Mouse (Mus musculus) mouse embryonic stem cell (cell line): ENCODE measurements around the gene Thsd1.

ENCODE experiments used
- in situ Hi-C, 2 experiments: fragments of 300-500 bp; cut with MboI; formaldehyde crosslinking; loops; 1 replicate in 1 of 2; 3 replicates in 1 of 2; pipeline ENCODE4 v1.14.3; 2019 to 2020; ENCODE audit warnings: low sequenced_read_pairs in 2 of 2, low pct_unique_long_range_greater_than_20kb in 1 of 2, mixed read lengths in 1 of 2; ENCODE audit not compliant: unreplicated experiment in 1 of 2

The Thsd1 gene

DNA sequence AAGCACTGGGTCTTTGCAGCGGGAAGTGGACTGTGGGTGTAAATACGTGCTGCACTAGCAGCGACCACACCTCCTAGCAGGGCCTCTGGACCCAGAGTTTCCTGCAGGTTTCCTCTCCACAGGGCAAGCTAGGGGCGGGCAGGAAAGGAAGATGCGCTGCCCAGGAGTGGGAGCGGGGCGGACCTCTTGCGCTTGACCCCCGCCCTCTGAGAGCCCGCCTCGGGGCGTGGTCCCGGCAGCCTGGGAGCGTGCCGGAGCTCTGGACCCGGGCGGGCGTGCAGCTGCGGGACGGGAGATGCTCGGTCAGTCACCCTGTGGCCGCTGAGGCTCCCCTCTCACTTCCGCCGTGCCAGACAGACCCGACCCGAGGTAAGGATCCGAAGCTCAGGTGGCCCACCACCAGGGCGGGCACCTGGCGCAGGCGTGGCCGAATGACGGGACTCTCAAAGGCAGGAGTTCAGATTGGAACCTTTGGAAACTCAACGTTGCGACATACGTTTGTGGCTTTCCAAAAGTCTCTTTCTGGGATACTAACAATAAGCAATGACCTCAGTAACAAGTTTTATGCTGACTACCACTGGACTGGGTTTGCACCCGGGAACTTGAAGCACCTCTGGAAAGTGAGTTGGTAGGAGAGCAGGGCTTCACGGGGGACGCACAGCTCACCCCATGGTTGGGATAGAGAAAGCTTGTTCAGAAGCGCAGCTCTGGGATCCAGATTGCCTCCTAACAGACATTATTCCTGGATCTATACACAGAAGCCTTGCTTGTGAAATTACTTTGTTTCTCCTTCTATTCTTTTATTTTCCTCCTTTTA, at the start of gene Thsd1:
TSS of gene Thsd1 (plus strand) at position 253 of the 817 bp plus-strand sequence.
- in situ Hi-C loops: no loop called here

DNA sequence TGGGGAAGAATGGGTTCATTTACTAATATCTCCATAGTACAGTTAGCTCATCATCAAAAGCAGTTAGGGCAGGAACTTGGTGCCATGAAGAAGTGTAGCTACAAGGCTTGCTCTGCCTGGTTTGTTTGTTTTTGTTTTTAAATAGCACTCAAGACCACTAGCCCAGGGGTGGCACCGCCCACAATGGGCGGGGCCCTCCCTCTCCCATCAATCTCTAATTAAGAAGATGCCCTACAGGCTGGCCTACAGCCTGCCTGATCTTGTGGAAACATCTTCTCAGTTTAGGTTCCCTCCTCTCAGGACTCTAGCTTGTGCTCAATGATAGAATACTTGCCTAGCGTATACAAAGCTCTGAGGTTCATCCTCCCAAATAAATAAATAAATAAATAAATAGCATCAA, 42.2 kb upstream of the Thsd1 start:
- in situ Hi-C loops: no loop called here

DNA sequence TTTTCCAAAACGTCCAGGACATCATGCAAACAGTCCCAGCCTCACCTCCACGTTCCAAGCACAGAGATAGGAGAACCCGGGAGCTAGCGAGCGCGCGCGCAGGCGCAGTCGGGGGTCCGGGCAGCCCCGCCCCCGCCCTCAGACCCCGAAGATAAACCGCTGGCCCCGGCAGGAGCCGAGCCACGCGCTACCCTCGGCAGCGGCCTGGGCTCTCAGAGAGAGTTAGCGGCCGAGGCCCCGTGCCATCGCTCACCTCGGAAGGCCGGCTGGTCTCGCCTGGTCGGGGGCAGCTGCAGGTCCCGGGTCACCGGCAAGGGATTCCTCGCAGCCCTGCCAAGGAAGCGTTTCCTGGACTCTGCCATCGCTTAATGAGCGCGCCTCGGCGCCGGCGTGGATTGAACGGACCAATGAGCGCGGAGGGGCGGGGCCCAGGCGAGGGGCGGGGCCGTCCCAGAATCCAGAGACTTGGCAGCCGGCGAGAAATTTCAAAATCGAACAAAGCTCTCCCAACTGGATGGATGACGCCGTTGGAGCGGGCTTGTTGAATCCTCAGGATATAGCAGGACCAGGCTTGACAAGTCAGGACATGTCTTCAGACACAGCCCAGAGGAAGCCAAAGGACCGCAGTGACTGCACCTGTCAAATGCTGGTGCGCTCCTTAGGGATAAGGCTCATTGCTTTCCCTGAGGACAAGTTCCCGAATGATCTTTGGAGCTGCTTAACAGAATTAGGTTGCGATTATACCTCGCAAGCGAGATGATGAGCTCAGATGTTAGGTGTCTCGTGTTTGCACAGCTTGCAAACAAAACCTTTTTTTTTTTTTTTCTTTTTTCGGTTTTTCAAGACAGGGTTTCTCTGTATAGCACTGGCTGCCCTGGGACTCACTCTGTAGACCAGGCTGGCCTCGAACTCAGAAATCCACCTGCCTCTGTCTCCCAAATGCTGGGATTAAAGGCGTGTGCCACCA, 41.4 kb upstream of the Thsd1 start, which contains the start of gene Ckap2:
TSS of gene Ckap2 (minus strand) at position 389 of the 967 bp plus-strand sequence.
- in situ Hi-C loops: no loop called here

DNA sequence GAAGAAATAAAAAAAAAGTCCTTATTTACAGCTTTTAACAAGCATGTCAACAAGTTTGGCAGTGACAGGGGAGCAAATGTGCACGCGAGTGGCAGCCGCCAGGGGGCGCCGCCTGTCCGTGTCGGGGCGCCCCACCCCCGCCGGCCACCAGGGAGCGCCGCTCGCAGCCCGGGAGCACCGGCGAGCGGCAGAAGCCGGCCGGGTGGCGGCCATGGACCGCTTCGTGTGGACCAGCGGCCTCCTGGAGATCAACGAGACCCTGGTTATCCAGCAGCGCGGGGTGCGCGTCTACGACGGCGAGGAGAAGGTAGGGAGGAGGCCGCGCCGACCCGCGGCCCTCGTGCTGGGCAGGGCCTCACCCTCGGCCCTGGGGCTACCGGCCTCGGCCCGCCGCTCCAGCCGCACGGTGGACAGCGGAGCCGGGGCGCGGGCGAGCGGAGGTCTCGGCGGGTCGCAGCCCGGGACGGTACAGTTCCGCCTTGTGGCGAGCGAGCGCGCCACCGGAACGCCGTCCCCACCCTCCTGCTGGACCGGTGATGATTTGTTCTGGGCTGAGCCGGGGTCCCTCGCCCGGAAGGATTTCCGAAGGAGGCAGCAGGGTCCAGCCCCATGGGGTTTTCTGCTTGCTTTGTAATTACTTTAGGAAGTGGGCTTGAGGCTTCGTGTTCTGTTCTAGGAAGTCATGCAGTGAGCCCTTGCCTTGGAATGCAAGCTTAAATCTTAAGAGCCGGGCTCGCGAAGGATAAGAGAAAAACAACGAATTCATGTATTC, 34.3 kb upstream of the Thsd1 start, which contains the start of gene Vps36:
TSS of gene Vps36 (plus strand) at position 150 of the 772 bp plus-strand sequence.
- in situ Hi-C loops: no loop called here

DNA sequence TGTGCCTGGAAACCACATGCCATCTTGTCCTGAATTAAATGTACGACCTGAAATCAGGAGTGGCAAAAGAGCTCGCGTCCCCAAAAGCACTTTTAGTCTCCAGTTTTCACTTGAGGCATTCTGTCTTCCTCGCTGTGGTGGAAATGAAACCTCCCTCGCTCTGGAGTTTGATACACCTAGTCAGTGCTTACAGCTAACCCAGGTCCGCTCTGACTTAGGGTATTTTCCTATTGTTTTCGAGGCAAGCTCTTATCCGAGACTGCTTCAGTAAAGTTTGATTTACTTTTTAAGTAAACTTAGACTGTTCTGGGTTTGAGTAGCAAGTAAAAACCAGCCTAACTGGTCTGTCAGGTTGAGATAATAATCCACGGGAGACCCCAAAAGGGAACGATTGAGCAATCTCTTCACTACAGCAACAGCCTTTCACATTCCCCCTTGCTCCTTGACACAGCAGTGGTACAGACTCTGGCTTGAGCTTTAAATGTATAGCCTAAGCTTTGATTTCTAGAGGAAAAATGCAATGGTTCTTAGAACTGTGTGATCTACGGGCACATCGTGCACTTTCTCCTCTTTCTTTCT, 33.6 kb upstream of the Thsd1 start:
- in situ Hi-C loops: no loop called here

DNA sequence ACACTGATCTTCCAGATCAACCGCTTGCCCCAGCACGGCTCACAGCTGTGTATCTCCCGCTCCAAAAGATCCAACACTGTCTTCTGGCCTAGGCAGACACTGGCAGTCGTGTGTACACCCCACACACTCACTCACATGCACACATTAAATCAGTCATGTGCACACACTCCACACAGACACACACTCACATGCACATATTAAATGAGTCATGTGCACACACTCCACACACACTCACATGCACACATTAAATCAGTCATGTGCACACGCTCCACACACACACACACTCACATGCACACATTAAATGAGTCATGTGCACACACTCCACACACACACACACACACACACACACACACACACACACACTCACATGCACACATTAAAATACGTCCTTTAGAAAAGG, 29.2 kb upstream of the Thsd1 start:
- in situ Hi-C loops: no loop called here

DNA sequence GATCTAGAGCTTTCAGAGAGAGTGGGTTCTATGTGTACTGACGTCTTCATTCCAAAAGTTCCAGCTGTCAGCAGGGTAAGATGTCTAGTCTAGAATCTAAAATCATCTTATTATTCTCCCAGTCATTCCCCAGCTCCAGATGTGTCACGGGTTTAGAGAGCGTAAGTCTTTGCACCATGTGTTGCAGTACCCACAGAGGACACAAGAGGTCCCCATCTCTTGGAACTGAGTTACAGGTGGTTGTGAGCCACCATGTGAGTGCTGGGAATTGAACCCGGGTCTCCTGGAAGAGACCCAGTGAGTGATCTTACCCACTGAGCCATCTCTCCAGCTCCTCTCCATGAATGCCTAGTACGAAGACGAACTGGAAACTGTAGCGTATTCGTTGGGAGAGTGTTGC, 27.6 kb upstream of the Thsd1 start:
- in situ Hi-C loops: no loop called here

DNA sequence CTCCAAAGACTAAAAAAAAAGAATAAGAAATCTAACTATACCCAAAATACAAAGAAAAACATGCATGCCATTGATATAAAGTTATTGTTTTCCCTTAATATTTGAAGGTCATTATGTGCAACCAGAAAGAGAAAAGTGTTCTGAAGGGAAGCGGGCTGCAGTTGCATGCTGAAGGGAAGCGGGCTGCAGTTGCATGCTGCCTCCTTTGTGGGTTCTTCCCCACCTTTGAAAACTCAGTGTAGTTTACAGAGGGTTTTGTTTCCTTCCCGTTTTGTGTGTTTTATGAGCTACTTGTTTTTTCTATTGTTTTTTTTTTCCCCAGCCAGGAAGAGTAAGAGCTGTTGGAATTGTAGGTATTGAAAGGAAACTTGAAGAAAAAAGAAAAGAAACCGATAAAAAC, 19.6 kb upstream of the Thsd1 start:
- in situ Hi-C loops: no loop called here

DNA sequence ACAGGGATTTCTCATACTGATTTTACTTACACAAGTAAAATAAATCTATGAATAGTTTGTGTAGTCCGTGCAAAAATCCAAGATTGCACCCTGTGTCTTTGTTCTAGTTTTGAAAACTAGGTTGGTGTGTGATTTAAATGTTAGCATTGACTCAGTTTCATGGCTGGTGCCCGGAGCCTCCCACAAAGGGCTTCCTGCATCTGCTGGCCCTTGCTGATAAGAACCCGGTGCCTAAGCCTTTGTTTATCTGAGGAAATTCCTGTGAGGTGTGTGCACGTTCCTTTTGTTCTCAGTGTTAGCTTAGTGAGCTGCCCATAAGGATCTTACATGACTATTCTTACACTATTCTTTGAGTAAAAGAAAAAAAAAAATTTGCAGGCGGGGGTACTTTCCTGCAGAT, 18.1 kb upstream of the Thsd1 start:
- in situ Hi-C loops: no loop called here

DNA sequence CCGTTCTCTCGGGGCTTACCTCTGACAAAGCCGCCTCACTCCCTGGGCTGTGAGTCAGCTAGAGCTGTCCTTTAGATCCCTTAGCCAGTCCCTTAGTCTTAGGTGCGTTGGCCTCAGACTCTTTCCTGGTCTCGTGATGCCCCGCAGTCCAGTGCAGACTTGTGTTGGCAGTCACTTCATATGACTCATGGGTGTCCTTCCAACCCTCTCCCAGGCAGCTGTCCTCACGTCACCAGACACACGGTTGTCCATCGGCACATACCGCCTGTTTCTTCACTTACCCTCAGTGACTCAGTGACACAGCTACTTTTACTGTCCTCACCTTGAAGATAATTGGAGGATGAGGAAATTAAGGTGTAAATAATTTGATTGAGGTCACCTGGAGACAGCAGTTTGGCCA, 12.3 kb upstream of the Thsd1 start:
- in situ Hi-C loops: no loop called here

DNA sequence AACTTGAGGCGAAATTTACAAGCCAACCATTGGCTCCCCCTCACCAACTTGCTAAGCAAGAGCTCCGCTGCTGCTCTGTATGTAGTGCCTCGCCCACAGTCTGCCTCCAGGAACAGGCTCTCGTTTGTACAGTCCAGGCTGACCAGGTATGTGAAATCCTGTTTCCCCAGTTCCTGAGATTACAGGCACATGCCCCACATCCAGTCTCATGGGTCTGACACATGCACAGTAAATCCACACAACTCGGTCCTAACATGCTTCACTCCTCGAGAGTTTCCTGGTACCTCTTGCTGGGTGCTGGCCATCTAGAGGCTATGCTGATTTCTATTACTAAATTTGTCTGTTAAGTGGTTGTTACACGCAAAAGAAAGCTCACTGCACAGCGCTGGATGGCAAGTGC, 752 bp upstream of the Thsd1 start:
- in situ Hi-C loops: no loop called here

DNA sequence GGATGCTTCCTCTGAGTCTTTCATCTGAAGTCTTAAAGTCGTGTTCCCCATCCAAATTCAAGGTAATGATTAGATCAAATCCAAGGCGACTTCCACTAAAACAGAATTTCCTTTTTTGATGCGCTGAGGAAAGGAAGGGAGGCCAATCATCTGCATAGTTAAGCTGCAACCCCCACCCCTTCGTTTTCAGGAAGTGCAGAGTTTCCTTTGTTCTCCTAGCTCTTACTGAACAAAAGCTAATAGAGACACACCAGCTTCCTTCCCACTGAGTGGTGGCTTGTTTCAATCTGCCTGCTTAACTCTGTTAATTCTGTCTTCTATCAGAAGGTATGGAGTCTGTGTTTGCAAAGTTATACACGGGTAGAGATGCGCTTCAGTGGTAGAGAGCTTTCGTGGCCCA, 1.5 kb downstream of the Thsd1 start:
- in situ Hi-C loops: no loop called here

DNA sequence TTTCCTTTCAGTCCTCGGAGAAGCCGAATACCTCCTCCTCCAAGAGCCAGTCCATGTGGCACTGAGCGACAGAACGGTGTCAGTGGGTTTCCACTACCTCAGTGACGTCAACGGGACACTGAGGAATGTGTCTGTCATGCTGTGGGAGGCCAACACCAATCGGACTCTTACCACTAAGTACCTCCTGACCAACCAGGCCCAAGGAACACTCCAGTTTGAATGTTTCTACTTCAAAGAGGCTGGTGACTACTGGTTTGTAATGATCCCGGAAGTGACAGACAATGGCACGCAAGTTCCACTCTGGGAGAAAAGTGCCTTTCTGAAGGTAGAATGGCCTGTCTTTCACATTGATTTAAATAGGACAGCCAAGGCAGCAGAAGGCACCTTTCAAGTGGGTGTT, 15.9 kb downstream of the Thsd1 start:
- in situ Hi-C loops: no loop called here

DNA sequence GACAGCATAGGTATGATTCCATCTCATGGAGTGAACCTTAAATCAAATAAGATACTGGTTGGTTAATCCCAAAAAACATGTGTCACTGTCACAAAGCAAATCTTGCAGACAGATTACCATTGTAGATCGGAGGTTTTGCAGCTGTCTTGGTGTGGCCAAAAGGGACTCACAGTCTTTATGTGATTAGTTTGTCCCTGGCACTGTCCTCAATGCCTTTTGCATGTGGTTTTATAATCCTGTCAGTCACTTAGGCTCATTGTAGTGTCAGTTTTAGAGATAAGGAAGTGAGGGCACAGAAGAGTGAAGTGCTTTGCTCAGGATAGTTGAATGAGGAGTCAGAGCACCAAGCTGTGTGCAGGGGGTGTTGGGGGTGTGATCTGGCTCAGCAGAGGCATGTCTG, 18.6 kb downstream of the Thsd1 start:
- in situ Hi-C loops: no loop called here

DNA sequence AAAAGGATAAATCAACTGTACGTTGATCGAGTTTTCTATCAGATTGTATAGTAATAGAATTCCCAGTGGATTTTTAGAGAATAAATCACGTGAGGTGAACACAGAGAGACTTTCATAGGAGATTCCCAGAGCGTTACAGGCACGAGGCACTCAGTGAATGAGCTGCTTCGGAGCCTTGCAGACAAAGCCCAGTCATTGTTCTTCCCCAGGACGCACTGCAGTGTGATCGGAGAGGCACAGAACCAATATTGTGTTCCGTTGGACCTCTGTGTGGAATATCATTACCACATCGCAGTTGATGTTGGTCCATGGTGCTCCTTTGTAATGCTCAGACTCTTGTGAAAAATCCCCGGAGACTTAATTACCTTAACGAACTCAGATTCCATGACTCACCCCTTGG, 20.8 kb downstream of the Thsd1 start:
- in situ Hi-C loops: no loop called here

DNA sequence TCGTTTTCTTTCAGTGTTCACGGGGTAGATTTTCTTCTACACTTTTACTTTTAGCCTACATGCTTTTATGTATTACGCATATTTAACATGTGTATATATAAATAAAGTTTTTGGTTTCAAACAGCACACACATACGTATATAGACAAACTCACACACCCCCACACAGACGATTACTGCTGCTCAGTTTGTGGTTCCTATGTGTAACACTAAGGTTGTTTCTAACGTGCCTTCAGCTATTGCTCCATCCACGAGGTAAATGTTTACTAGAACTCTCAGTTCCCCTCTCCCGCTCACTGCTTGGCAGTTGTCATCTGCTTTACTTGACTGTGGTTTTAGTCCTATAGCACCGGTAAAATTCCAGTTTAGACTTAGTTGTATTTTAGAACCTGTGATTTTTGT, 22.0 kb downstream of the Thsd1 start:
- in situ Hi-C loops: no loop called here

DNA sequence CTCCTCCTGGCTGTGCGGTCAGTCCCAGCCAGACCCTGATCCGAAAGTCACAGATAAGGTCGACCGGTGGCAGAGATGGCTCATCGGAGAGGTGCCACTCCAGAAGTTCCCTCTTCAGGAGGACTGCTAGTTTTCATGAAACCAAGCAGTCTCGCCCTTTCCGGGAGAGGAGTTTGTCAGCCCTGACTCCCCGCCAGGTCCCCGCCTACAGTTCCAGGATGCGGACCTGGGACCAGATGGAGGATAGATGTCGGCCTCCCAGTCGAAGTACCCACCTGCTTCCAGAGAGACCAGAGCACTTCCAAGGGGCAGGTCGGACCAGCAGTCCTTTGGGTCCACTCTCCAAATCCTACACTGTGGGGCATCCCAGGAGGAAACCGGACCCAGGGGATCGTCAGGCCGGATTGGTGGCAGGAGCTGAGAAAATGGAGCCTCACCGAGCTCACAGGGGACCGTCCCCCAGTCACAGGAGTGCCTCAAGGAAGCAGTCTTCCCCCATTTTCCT, 31.9 kb downstream of the Thsd1 start:
- in situ Hi-C loops: no loop called here

DNA sequence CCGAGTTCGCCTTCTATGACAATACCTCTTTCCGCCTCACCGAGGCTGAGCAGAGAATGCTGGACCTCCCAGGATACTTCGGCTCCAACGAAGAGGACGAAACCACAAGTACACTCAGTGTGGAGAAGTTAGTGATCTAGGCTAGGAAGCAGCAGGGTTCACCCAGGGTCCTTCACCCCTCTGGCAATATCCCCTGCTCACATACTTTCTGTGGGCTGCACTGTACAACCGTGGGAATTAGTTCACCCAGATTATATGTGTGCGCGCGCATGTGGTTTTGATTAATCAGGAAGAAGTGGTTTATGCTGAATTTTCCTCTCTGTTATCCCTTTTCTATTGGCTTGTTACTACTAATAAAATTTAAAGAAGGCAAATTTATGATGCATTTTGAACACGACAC, 32.4 kb downstream of the Thsd1 start:
- in situ Hi-C loops: no loop called here
